Mouse (Mus musculus) liver, adult 2 months (tissue): Measurements from ENCODE around the gene Klf1. TPM values are rescaled to one million over a fixed set of nuclear protein-coding genes. Genes with fewer than 3 reads are reported as not detected.

ENCODE experiments used
- DNase-seq: peaks from one replicate; pipeline ENCODE4 v3.0.0-alpha.2; 2011; ENCODE audit warnings: low read depth, low spot score; ENCODE audit errors: extremely low read depth
- H3K27ac ChIP-seq: fragments of 200-500 bp; replicated peaks from 2 replicates; pipeline ENCODE4 v1.5.1; 2012; ENCODE audit warnings: low read depth, mild to moderate bottlenecking, control low read depth, inconsistent platforms, low read length; ENCODE audit not compliant: insufficient read depth
- H3K27me3 ChIP-seq: fragments of 200-500 bp; 2 replicates; pipeline ENCODE4 v1.6.1; 2012; ENCODE audit warnings: mild to moderate bottlenecking, moderate library complexity, low read length, inconsistent platforms; ENCODE audit not compliant: control insufficient read depth, insufficient read depth
- H3K36me3 ChIP-seq: fragments of 200-500 bp; 2 replicates; pipeline ENCODE4 v1.6.1; 2012; ENCODE audit warnings: low read length, inconsistent platforms; ENCODE audit not compliant: control insufficient read depth, insufficient read depth
- H3K4me1 ChIP-seq: fragments of 200-500 bp; 2 replicates; pipeline ENCODE4 v1.6.1; 2011; ENCODE audit warnings: low read length; ENCODE audit not compliant: control insufficient read depth, insufficient read depth
- H3K4me3 ChIP-seq: fragments of 200-500 bp; 2 replicates; pipeline ENCODE4 v1.5.1; 2011; ENCODE audit warnings: low read depth, mild to moderate bottlenecking, control low read depth, low read length, moderate library complexity; ENCODE audit not compliant: insufficient read depth
- H3K79me2 ChIP-seq: fragments of 200-500 bp; 2 replicates; pipeline ENCODE4 v1.6.1; 2012; ENCODE audit warnings: inconsistent platforms, mild to moderate bottlenecking, low read length, moderate library complexity; ENCODE audit not compliant: control insufficient read depth, insufficient read depth
- H3K9ac ChIP-seq: fragments of 200-500 bp; 2 replicates; pipeline ENCODE4 v1.6.1; 2012; ENCODE audit warnings: low read depth, mild to moderate bottlenecking, control low read depth, inconsistent platforms, low read length
- CTCF ChIP-seq: fragments of 200-500 bp; IDR thresholded peaks from 2 replicates; pipeline ENCODE4 v1.5.1; 2011; ENCODE audit warnings: low read depth, low read length, control low read depth
- POLR2A ChIP-seq: fragments of 200-500 bp; IDR thresholded peaks from 2 replicates; pipeline ENCODE4 v1.6.1; 2011; ENCODE audit warnings: low read length, control low read depth; ENCODE audit not compliant: insufficient read depth; ENCODE audit errors: extremely low read depth
- WGBS: fragments of 180-500 bp; shearing (Covaris S2); methylation state at CpG from one replicate; pipeline ENCODE4 v1.1.7; 2018; 5-methylcytosine and 5-hydroxymethylcytosine counted together
- polyA plus RNA-seq: library from polyadenylated mRNA; depleted of rRNA; stranded (reverse); fragments of >200 nt; gene quantifications from 2 replicates; pipeline ENCODE4 v1.2.3, GENCODE M21; 2012
- total RNA-seq: library from RNA; depleted of rRNA; stranded (reverse); fragments of >200 nt; gene quantifications from 2 replicates; pipeline ENCODE4 v1.2.3, GENCODE M21; 2014

Gene Klf1
- total and polyA plus RNA-seq, 2 experiments, result 5.8 to 6.6 TPM

DNA sequence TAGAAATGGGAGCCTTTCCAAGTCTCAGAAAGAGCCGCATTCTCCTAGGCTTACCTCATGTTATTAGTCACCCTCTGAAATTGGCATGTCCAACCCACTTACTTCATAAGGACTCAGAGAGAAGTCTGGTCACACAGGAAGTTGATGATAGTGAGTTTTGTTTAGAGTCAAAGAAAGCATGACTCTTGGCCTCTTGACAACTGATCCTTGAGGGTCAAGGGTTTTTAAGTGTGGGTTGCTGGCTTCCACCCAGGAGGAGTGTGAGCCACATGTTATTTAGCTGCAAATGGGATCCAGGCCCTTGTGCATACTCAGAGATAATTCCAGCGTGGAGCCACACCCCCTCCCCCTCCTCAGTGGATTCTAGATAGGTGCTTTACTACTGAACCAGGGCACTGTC is 19.9 kb downstream of the Klf1 start:
- Histone ChIP-seq H3K4me1 (no peaks in the 10 kb centered on the region), H3K27ac (no peak overlapping the region), H3K27me3 (no peaks in the 10 kb centered on the region), H3K4me3 (no peak overlapping the region), H3K36me3 (no peaks in the 10 kb centered on the region), H3K79me2 (no peaks in the 10 kb centered on the region), H3K9ac (no peak overlapping the region)
- WGBS, result 74% methylated on average over 2 of the region's 2 CpGs
- TF ChIP-seq CTCF (no peak), POLR2A (no peak)
- peak; percentile 34 for DNase-seq

DNA sequence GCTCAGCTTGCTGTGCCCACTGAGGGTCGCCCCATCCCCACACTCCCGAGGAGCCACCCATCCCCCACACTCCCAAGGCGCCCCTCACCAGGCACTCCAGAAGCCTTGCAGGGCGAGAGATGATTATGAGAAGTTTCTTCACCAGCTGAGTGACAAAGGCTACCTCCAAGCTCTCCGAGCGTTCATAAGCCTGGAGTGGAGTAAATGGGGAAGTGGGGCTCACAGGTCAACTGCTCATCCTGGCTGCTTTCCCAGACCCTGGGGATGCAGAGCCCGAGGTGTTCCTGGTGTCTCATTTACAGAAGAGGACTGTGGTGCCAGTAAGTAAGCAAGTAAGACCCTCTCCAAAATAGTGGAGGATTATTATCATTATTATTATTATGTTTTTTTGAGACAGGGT is 23.8 kb downstream of the Klf1 start:
- DNase-seq, result no peak
- H3K9ac ChIP-seq, result no peak overlapping the region
- H3K79me2 ChIP-seq, result no peaks in the 10 kb centered on the region
- H3K36me3 ChIP-seq, result no peaks in the 10 kb centered on the region
- 66% methylated on average over 7 of the region's 7 CpGs for WGBS
- no peak overlapping the region for H3K27ac ChIP-seq
- H3K4me3 ChIP-seq, result no peak overlapping the region
- peaks cover 4% of the 10 kb centered on the region for H3K27me3 ChIP-seq
- H3K4me1 ChIP-seq, result no peaks in the 10 kb centered on the region
- TF ChIP-seq CTCF (no peak), POLR2A (no peak)

GRCm38 (mm10) chr8:84927513-84927912 is 25.8 kb downstream of the Klf1 start:
- Histone ChIP-seq H3K9ac (no peak overlapping the region), H3K27me3 (peaks cover 4% of the 10 kb centered on the region), H3K27ac (no peak overlapping the region), H3K4me1 (no peaks in the 10 kb centered on the region), H3K36me3 (no peaks in the 10 kb centered on the region), H3K4me3 (no peak overlapping the region), H3K79me2 (no peaks in the 10 kb centered on the region)
- DNase-seq, result no peak
- TF ChIP-seq POLR2A (no peak), CTCF (no peak)
- 67% methylated on average over 1 of the region's 1 CpGs for WGBS

DNA sequence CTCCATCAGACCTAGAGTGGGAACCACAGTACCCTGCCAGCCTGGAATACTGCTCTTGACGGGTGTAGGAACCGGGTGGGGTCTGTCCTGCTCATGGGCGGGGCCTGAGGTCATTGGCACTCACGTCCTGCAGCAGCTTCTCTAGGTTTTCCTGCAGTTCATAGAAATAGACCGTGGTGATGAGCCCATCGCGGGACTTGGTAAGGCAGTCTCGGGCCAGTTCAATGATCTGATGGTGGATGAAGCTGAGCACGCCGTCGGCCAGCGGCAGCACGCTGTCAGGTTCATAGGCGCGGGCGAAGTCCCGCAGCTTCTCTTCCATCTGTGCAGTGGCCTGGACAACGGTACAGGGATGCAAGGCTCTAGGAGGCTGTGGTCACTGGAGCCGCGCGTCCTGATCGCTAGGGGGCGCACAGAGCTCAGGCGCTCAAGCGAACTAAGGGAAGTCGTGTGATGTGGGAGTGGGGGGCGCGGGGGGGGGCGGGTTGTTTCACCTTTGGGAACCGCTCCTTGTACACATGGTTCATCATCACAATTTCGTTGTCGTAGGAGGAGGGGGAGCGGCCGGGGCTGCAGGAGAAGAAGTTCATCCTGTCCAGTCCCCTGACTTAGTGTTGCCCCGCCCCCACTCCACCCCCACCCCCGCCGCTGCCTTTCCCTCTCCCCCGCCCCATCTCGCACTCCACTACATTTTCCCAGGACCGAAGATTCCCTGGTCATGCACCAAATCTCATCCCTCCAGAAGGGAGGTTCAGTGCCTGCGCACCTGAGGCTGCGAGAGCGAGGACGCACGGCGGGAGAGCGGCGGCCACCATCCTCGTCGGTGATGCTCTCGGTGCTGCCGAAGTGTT is 27.0 kb downstream of the Klf1 start:
- H3K27me3 ChIP-seq, result peaks cover 4% of the 10 kb centered on the region
- H3K9ac ChIP-seq, result no peak overlapping the region
- no peaks in the 10 kb centered on the region for H3K79me2 ChIP-seq
- no peaks in the 10 kb centered on the region for H3K36me3 ChIP-seq
- 6% methylated on average over 52 of the region's 52 CpGs for WGBS
- H3K4me3 ChIP-seq, result no peak overlapping the region
- DNase-seq, result peak; percentile 29
- H3K4me1 ChIP-seq, result no peaks in the 10 kb centered on the region
- no peak overlapping the region for H3K27ac ChIP-seq
- TF ChIP-seq CTCF (peak; percentile 89), POLR2A (no peak)

GRCm38 (mm10) chr8:84930582-84930981 is 28.9 kb downstream of the Klf1 start:
- no peaks in the 10 kb centered on the region for H3K4me1 ChIP-seq
- TF ChIP-seq POLR2A (no peak), CTCF (no peak)
- no peak overlapping the region for H3K9ac ChIP-seq
- H3K36me3 ChIP-seq, result no peaks in the 10 kb centered on the region
- H3K27ac ChIP-seq, result no peak overlapping the region
- no peak overlapping the region for H3K4me3 ChIP-seq
- H3K79me2 ChIP-seq, result no peaks in the 10 kb centered on the region
- H3K27me3 ChIP-seq, result peaks cover 11% of the 10 kb centered on the region
- WGBS, result 81% methylated on average over 13 of the region's 13 CpGs
- no peak for DNase-seq

GRCm38 (mm10) chr8:84933767-84934559 is 32.2 kb downstream of the Klf1 start:
- Histone ChIP-seq H3K27ac (no peak overlapping the region), H3K36me3 (no peaks in the 10 kb centered on the region), H3K4me3 (no peak overlapping the region), H3K79me2 (no peaks in the 10 kb centered on the region), H3K27me3 (peaks cover 26% of the 10 kb centered on the region), H3K4me1 (no peaks in the 10 kb centered on the region), H3K9ac (no peak overlapping the region)
- DNase-seq, result no peak
- TF ChIP-seq POLR2A (no peak), CTCF (no peak)
- 81% methylated on average over 16 of the region's 16 CpGs for WGBS
